Mouse (Mus musculus): ENCODE results near the gene Spata33.
"Not testable (repeated sequence)": the region's sequence is repeated elsewhere in the genome, so short reads cannot be mapped to it uniquely, and the experiment has no call there.

Spata33 gene

DNA sequence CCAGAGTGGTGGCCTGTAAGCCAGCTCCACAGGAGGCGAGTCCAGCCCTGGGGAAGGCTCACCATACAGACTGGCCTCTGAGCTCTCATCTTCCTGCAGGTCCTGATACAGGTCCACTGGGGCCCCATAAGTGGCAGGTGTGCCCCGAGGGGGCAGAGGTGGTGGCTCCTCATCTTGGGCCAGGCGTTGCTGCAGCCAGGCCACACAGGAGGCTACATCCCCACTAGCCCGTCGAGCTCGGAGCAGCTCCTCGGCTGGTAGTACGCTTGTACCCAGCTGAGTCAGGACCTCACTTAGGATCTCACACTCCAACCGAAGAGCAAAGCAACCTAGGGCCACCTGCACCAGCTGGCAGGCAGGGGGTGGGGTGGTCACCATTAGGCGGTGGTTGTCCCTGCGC lies 21.1 kb downstream of the Spata33 start:
- DNase-seq: no peak

DNA sequence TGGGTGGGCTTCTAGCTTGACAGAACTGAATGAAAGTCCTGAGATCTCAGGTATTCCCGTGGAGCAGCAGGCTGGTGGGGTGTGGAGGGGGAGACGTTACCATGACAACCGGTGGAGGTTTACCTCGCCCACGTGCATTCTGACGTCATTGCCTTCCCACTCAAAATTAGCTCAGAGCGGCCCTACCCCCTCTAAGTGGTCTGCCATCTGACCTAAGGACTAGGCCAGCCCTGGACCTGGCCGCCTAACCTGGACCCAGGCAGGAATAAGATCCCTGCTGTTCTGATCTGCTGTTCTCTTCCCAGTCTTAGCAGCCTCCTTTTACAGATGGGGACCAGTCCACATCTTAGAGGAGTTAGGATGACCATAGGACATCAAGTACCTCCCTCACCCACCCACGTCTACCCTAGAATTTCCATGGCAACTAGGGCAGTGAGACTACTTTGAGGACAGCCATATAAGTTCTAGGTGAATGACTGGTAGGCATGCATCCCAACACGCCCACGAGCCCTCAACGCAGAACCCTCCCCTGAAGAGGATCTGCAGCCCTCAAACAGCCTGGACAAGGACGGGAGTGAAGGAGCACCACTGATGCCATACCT lies 22.4 kb downstream of the Spata33 start:
- DNase-seq: no peak

GRCm38 (mm10) chr8:123235520-123236497 lies 23.2 kb downstream of the Spata33 start, which contains the start of gene Spata2l:
Gene Spata2l, minus strand, starts transcription at chr8:123236233.
- peak; percentile 89 to 90 for DNase-seq

GRCm38 (mm10) chr8:123239398-123239797 lies 26.8 kb downstream of the Spata33 start:
- DNase-seq: no peak

- DNase-seq: no peak
Measured at GRCm38 (mm10) chr8:123242107-123242923, 29.7 kb downstream of the Spata33 start.

- no peak for DNase-seq
Measured at GRCm38 (mm10) chr8:123243053-123243452, 30.4 kb downstream of the Spata33 start.

- DNase-seq: no peak
Measured at GRCm38 (mm10) chr8:123244382-123244781, 31.8 kb downstream of the Spata33 start.

- DNase-seq: no peak
Measured at GRCm38 (mm10) chr8:123245543-123245942, 32.9 kb downstream of the Spata33 start.

DNA sequence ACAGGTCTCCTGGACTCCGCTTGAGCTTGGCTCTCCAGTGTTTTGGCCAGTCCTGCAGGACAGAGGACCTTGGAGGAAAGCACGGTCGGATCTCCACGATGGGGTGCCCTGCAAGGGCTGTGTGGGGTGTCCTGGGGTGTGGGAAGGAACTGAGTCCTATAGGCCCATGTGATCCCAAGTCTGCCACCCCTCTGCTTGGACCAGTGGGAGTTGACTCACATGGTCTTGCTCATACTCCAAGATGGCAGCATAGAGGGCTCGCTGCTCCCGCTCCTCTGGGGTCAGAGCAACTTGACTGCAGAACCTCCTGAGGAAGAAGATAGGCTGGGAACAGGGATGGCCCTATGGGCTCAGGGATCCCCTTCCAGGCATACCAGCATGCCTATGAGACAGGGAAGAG lies 35.1 kb downstream of the Spata33 start:
- DNase-seq: no peak

GRCm38 (mm10) chr8:123248596-123248995 lies 36.0 kb downstream of the Spata33 start:
- DNase-seq: no peak

GRCm38 (mm10) chr8:123250940-123251339 lies 38.3 kb downstream of the Spata33 start:
- no peak for DNase-seq

GRCm38 (mm10) chr8:123252925-123253324 lies 40.3 kb downstream of the Spata33 start:
- no peak for DNase-seq

DNA sequence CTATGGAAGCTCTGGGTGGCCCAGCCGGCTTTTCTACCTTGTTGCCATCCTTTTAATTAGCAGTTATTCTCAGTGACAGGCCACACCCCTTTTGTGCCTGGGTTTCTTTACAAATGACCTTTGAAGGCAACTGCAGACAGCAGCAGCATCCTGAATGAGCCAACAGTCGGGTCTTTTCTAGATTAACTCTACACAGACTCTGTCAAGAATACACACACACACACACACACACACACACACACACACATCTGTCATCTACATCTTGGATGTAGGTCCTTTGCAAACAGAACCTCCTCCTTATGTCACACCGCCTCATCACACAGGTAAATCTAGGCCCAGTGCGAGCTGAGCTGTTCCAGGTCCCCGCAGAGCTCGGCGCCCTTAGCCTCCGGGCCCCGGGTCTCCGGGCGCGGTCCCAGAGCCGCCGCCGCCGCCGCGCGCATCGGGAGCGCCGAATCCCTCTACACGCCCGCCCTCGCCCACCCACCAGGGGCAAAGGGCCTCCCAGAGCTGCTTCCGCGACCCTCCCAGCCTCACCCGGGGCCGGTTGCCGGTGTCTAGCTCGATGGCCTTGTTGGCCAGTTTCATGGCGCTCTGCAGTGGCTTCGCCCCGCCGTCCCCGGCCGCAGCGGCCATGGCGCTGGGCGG lies 40.9 kb downstream of the Spata33 start:
- DNase-seq: peak in 1 of 2 experiments; percentile 25

- DNase-seq: peak; percentile 82 to 84
Measured at GRCm38 (mm10) chr8:123254099-123254885, 41.7 kb downstream of the Spata33 start, which contains the start of the genes Zfp276 and Vps9d1. Gene Zfp276, plus strand, starts transcription at chr8:123254195. Gene Vps9d1, minus strand, starts transcription at chr8:123254348.

DNA sequence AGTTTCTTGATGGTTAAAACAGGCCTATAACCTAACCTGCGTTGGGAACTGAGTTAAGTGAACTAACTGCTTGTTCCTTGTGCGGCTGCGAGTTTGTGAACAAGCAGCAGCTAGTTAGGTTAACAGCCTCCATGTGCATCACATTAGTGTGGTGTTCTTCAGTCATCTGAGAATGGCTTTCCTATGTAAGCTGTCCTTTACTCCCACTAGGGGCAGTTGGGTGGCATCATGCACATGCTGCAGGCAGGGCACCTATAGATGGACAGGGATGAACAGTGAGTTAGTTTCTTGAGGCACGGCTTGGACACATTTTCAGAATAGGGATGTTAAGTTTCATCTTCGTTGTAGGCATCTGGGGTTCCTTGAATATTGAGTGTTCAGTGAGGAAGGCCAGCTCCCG lies 42.5 kb downstream of the Spata33 start:
- DNase-seq: no peak

- no peak for DNase-seq
Measured at GRCm38 (mm10) chr8:123257114-123257513, 44.5 kb downstream of the Spata33 start.

GRCm38 (mm10) chr8:123257593-123257992 lies 45.0 kb downstream of the Spata33 start:
- DNase-seq: not testable (repeated sequence)

DNA sequence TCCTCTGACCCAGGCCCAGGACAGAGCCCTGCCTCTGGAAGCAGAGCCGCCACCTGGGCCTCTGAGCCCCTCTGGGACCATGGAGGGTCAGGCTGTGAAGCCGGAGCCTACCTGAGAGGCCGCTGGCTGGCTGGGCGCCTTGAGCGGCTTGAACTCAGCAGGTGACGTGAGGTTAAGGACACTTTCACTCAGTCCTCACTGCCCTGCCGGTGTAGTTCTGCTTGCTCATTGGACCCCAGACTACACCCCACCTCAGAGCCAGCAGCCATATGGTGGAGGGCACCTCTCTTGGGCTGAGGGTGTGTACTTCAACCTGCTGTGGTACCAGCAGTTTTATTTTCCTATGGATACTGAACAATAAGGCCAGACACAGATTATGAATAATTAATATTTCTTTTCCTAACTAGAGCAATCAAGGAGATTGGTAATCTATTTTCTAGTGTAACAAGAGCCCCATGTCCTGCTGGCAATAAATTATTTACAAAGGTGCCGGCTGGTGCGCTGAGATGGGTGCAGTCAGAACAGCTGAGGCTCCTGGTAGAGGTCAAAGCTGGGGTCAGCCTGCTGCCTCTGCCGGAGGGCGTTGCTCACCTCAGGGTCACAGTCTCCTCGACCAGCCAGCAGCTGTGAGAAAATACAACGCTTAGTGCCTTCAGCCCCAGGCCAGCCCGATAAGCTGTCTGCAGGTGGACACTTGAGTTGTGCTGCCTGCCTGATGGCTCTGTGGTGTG lies 55.5 kb downstream of the Spata33 start:
- DNase-seq: no peak

DNA sequence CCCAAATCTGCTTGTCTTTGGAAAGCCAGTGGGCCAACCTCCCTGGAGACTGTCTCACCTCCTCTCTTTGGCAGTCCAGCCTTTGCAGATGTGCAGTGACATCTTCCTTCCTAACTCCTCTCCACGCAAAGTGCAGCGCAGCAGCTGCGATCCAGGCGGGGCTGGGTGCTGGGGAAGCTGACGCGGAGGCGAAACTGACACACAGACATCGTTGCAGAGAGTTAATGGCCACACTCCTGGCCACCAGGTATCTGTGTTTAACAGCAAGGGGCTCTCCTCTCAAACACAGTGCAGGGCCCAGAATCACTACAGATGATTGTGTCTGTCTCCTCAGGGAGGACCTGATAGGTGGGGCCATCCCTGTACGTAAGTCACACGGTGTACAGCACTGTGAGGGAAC lies 58.5 kb downstream of the Spata33 start:
- DNase-seq: no peak
